Mouse (Mus musculus) activated CD4-positive, CD25-positive, alpha-beta regulatory T cell, adult 4 months (primary cell): ENCODE results near the gene Dnal1. TPM values are rescaled to one million over a fixed set of nuclear protein-coding genes. Genes with fewer than 3 reads are reported as not detected.

Source experiments
- ATAC-seq: one replicate; pipeline ENCODE4 v1.8.0; 2017
- polyA plus RNA-seq, 2 experiments: library from polyadenylated mRNA; unstranded; fragments of 100-300 nt; shearing (Covaris generic); gene quantifications; one replicate each; pipeline ENCODE4 v1.2.1; 2017

Gene Dnal1
- polyA plus RNA-seq, 2 experiments from 2014 or later, result 0.81 TPM; not detected in 1

DNA sequence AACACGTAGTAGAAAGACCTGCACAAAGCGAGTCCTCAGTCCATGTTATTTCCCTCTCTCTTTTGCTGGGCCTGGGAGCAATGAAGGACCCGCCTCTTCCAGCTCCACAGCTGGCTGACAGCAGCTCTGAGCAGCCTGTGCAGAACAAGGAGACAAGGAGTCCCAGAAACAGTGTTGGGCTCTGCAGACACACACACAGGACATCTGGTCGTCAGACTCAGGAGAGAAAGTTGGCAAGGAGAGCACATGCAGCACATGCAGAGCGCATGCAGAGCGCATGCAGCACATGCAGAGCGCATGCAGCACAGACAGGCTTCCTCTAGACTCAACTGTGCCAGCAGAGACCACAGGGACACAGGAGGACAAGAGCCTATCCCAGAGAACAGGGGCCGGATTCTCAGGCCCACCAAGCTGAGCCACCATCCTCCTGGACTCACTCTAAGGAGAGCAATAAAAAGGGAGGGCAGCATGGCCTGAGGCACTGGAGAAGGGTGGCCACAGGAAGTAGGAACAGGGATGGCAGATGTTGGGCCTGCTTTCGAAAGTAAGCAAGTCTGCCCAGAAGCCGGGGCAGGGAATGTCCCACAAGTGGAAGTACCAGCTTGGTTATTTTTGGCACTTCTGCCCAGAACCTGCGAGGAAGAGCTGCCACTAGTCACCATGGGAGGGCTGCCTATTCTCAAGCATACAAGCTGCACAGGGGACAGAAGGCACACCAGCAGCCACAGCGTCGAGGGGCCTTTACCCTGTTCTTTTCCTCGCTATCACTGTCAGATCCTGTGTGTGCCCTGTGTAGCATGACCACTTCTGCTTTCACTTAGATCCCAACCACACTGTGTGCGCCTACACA, 73.8 kb downstream of the Dnal1 start:
- ATAC-seq, result no peak

DNA sequence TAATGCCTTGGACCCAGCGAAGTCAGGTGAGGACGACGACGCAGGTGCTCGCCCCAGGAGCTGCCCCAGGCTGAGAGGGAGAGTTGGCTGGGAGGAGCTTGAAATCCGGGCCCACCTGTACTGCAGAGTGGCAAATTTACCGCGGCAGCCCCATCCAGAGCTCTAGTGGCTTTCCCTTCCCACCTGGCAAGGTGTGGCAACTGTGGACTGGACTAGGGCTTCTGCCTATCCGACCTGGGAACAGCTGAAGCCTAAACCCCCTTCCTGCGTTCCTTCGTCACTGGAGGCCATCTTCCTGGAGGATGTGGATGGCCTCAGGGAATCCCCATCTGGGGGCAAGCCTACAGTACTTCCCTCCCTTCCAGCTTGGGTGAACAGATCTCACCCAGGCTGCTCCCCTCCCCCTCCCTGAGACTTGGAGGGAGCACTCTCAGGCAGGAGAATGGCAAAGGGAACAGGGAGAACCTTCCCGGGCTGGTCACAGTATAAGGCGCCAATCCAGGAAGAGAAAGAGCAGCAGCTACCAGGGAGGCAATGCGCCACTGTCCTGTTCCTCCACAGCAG, 74.8 kb downstream of the Dnal1 start:
- no peak for ATAC-seq

DNA sequence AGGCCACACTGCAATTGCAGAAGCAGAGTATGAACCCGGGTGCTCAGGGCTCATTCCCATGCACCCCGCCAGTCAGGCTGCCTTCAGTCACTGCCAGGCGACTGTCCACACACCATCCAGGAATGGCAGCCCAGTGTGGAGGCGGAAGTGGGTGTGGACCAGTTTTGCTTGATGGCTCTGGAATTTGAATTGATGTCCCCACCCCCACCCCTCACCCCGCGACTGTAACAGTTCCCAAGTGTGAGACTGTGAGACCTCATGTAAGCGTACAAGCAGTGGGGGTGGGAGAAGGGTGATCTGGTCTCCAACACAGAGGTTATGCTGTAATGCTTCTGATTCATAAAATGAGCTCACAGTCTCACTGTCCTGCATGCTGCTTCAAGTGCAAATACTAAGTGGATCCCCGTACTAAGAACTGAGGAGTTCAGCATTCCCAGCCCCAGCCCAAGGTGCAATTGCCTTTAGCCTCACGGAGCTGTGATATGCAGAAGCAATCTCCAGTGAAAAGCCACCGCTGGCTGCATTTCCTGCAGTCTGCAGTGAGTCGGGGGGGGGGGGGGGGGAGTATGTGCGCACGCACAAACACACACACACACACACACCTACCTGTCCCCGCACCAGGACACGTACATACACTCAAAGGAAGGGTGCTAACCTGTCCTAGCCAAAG, 76.1 kb downstream of the Dnal1 start:
- ATAC-seq, result no peak

DNA sequence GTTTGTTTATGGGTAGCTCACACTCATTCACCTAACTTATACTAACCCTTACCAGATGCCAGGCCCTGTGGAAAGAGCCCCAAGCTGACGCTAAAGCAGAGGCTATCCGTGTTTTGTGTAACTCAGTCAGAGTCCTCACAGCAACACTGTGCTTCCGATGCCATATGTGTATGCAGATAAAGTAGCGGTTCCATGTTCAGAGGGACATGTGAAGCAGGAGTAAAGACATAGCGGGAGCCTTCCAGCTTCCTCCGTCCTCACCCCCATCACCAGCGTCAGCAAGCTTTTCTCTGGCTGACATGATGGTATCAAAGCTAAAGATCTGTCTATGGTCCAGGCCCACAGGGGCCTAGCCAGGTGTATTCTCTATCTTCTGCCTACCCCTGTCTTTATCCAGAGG, 77.0 kb downstream of the Dnal1 start:
- ATAC-seq, result no peak

DNA sequence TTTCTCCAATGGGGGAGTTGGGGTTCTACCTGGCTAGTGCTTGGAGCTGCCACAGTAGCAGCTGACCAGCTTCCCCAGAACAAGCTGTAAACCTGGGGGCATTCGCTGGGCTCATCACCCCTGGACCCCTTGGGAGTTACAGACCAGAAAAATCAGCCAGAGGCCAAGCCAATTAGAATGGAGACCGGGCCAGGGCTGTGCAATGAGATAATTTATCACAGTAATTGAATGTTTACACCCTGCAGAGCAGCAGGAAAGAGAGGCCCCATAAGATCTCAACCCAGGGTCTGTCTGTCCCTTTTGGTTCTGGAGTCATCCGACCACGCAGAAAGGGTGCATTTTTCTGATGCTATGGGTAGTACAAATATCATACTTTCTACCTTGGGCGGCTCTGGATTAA, 77.6 kb downstream of the Dnal1 start:
- ATAC-seq, result no peak

DNA sequence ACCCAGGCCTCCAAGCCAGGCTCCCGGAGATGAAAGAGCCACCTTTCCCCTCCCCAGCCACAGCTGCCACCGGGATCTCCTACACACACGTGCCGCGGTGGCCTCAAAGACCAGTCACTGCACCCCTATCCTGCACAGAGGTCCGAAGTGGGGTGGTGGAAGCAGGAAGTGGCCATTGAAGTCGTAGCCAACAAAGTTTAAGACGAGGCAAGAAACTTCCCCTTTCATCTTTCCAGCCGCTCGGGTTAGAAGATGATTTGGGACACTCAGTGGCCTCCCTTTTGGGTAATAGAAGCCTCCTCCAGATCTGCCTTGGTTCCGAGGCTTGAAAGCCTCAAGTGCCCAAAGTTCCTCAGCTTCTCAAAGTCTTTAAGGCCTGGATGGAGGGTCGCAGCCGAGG, 78.1 kb downstream of the Dnal1 start:
- no peak for ATAC-seq

DNA sequence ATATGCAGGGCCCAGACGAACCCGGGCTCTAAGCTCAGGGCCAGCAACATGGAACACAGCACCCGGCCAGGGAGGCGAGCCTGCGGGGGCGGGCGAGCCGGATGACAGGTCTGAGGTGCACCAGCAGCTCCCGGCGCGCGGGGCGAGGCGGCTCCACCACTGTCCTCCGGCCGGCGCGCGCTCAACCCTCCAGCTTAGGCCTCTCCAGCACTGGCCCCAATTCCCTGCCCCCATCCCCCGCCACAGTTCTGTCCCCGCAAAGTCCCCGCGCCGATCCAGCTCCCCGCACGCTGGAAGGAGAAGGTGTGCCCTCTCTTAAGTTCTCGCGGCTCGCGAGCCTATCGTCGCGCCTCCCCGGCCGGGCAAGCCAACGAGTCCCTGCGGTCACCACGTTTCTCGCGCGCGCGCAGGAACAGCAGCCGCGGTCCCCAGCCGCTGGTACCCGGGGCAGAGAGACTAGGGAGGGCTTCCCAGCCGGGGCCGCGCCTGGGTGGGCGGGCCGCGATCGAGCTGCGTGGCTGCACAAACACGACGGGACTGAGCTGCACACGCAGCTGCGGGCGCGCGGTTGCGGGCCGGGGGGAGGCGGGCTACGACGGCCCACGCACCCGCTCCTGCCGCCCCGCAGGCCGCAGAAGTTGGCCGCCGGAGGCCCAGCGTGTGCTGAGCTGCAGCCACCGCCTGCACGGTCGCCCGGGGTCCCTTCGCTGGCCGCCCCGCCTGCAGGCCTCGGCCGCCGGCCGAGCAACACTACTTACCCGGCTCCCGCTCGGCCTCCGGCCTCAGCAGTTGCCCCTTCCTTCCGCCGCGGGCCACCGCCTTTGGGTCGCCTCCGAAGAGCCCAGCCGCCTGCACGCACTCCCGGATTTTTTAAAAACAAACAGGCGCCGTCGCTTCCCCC, 78.8 kb downstream of the Dnal1 start:
- ATAC-seq, result peak; percentile 14

DNA sequence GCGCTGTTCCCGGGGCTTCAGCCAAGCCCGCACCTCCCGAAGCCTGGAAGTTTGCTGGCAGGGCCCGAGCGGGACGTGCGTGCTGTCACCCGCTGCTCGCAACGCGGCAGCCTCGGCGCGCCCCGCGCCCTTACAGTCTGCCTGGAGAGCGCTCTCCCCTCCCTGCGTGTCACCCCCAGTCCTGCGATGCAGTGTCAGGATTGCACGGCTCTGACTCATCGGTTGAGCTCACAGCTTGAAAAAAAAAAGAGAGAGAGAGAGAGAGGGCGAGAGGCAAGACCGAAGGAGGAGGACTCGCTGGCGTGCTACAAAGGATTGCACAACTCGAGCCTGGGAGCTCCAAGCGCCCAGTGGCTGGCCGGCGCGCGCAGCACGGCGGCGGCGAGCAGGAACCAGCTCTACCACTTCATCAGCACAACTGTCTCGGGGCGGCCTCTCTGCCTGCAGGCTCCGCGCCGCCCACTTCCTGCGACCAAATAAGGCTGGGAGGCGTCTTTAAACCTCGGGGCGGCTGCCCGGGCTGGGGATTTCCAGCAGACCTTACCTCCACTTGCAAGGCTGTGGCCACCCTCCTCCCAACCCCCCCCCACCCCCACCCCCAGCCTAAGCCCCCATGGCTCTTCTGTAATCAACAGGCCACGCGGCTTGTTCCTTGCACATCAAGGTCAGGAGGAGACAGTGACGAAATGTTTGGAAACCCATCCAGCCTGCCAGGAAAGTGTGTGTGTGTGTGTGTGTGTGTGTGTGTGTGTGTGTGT, 79.7 kb downstream of the Dnal1 start:
- peak; percentile 89 for ATAC-seq

DNA sequence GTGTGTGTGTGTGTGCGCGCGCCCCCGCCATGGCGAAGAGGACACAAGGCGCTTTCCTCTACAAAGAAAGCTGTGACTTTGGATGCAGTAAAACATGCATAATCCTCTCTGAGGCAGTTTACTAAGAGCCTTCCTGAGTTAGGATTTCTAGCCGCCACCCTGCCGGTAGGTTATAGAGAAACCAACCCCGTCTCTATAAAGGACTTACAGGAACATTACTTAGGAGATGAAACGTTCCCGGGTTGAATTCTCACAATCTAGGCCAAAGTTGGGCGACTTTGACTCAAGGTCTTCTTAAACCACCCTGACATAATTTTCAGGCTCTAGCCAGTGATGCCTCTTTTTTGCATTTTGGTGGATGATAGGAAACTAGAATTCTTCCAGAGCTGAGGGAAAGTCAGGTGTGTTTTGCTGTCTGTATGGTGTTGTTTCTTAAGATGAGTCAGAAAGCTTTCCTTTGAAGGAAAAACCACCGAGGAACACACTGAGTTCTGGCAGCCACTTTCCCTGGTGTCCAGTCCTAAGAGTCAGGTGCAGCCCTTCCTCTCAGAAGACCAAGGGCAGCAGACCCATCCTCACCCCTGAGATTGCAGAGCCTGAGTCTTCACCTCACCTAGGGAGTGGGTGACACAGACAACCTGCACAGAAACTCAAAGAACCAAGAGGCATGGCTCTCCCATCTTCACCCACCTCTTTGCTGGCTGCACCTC, 80.4 kb downstream of the Dnal1 start:
- ATAC-seq, result no peak

DNA sequence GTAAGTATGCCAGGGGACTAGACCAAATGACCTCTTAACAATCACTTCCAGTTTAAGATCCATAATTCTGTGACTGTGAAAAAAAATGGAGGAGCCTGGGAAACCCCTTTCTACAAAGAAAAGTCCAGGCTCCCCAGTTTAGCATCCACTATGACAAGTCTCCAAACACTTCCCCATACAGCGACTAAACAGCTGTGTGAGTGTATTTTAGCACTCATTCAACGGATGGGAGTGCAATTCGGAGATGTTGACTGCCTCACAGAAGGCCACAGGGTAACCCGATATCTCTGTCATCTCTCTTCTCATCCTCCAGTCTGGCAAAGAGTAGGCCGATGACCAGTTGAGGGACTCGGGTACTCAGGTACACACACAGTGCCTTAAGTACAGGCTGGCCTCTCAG, 81.0 kb downstream of the Dnal1 start:
- ATAC-seq, result no peak

Other genes with a start within 250 kb of the Dnal1 start
- gene Numb, start 192.4 kb upstream of the Dnal1 start, polyA plus RNA-seq, result 10 to 100 TPM; 27.8 to 34.9 TPM
- 1 to 10 TPM; 1.2 to 2.0 TPM for gene Riox1, start 163.8 kb upstream of the Dnal1 start, polyA plus RNA-seq
- gene Heatr4, start 129.5 kb upstream of the Dnal1 start, polyA plus RNA-seq, result not detected
- 10 to 100 TPM; 24.2 to 34.4 TPM for gene Acot2, start 126.5 kb upstream of the Dnal1 start, polyA plus RNA-seq
- gene Acot1, start 104.9 kb upstream of the Dnal1 start, polyA plus RNA-seq, result not detected
- gene Acot4, start 76.0 kb upstream of the Dnal1 start, polyA plus RNA-seq, result not detected
- not detected for gene Gm49366, start 75.4 kb upstream of the Dnal1 start, polyA plus RNA-seq
- gene Acot3, start 62.2 kb upstream of the Dnal1 start, polyA plus RNA-seq, result not detected
- not detected for gene Acot5, start 45.0 kb upstream of the Dnal1 start, polyA plus RNA-seq
- under 1 TPM; 0.61 to 0.89 TPM for gene Acot6, start 13.7 kb upstream of the Dnal1 start, polyA plus RNA-seq
- not detected for gene Pnma1, start 34.1 kb downstream of the Dnal1 start, polyA plus RNA-seq
- gene Elmsan1, start 104.5 kb downstream of the Dnal1 start, polyA plus RNA-seq, result 1 to 10 TPM; 6.8 to 7.1 TPM
- 10 to 100 TPM; 41.0 to 42.5 TPM for gene Ptgr2, start 170.9 kb downstream of the Dnal1 start, polyA plus RNA-seq
- 10 to 100 TPM; 41.1 to 54.8 TPM for gene Zfp410, start 202.5 kb downstream of the Dnal1 start, polyA plus RNA-seq
- 10 to 100 TPM; 20.4 to 31.5 TPM for gene Coq6, start 247.3 kb downstream of the Dnal1 start, polyA plus RNA-seq
- under 1 TPM; 0.25 to 0.95 TPM for gene Fam161b, start 247.5 kb downstream of the Dnal1 start, polyA plus RNA-seq